Comparison of ENCODE assay signal across 20 mouse cellular contexts in genomic region chr9:32472346-32472745, GRCm38 (mm10).
"Had no signal": no experiment of that assay in that cellular context is flagged by ENCODE, and none has a peak within 500 bp of the region (broad histone marks: within the 10 kb centered on the region; RNA-seq: fewer than 3 reads in every experiment).

No protein-coding gene starts in this region.

- H3K9ac ChIP-seq: limb, embryonic 13.5 days; liver, embryonic 13.5 days; lung, embryonic 14.5 days; midbrain, embryonic 12.5 days; midbrain, embryonic 15.5 days; neural tube, embryonic 13.5 days had no signal

- H3K27me3 ChIP-seq: limb, embryonic 13.5 days; liver, embryonic 13.5 days; midbrain, embryonic 12.5 days; midbrain, embryonic 15.5 days; neural tube, embryonic 13.5 days had no signal

- ATAC-seq: lung, postnatal 0 days; midbrain, embryonic 15.5 days had no signal

- H3K4me3 ChIP-seq: layer of hippocampus, adult 2 months; limb, embryonic 10.5 days; limb, embryonic 13.5 days; liver, embryonic 13.5 days; midbrain, embryonic 12.5 days; midbrain, embryonic 15.5 days; myocyte; neural tube, embryonic 13.5 days had no signal

- H3K4me2 ChIP-seq: limb, embryonic 13.5 days; liver, embryonic 13.5 days; lung, embryonic 14.5 days; midbrain, embryonic 12.5 days; midbrain, embryonic 15.5 days; neural tube, embryonic 13.5 days had no signal

- H3K4me1 ChIP-seq: midbrain, embryonic 15.5 days; neural tube, embryonic 13.5 days had no signal

- H3K9me3 ChIP-seq: limb, embryonic 10.5 days; limb, embryonic 13.5 days; liver, embryonic 13.5 days; midbrain, embryonic 12.5 days; midbrain, embryonic 15.5 days; neural tube, embryonic 13.5 days had no signal

- H3K36me3 ChIP-seq: midbrain, embryonic 12.5 days; midbrain, embryonic 15.5 days; neural tube, embryonic 13.5 days had no signal

- DNase-seq: kidney, adult 18-20 months; kidney, adult 9 months; kidney, postnatal 14 days; layer of hippocampus, adult 9-11 months; liver; liver, embryonic 13.5 days; lung, embryonic 14.5 days; retina, postnatal 1 day; right cerebral cortex, postnatal 25 days; thymus, adult 2 months; thymus, postnatal 14 days; thymus, postnatal 4 days had no signal

- H3K27ac ChIP-seq: layer of hippocampus, adult 2 months; limb, embryonic 10.5 days; limb, embryonic 13.5 days; liver, embryonic 13.5 days; midbrain, embryonic 12.5 days; midbrain, embryonic 15.5 days; neural tube, embryonic 13.5 days had no signal
